Mouse (Mus musculus) ES-E14 (cell line): Measurements from ENCODE around the gene Kmt2b.

ENCODE experiments used
- MAFK ChIP-seq: IDR thresholded peaks from 2 replicates; pipeline ENCODE4 v1.6.1; 2014; ENCODE audit warnings: mild to moderate bottlenecking, low read depth, low read length, inconsistent platforms; ENCODE audit not compliant: insufficient read depth
- ZNF384 ChIP-seq: IDR thresholded peaks from 2 replicates; pipeline ENCODE4 v1.6.1; 2012; ENCODE audit warnings: low read depth, low read length, inconsistent platforms

GRCm38 (mm10) chr7:30629013-30629412, 40.5 kb upstream of the Kmt2b start:
- TF ChIP-seq MAFK (no peak), ZNF384 (no peak)
